Mouse (Mus musculus) left cerebral cortex, postnatal 25 days (tissue): ENCODE measurements around the gene Elk4. TPM values are rescaled to one million over a fixed set of nuclear protein-coding genes. Genes with fewer than 3 reads are reported as not detected.

Experiments used
- DNase-seq, 2 experiments: peaks; one replicate each; pipeline ENCODE4 v3.0.0; 2022; ENCODE audit warnings: low spot score in 2 of 2, mixed read lengths in 1 of 2
- intact Hi-C: fragments of 180-260 bp; cut with DNase I; formaldehyde crosslinking; loops from one replicate; pipeline ENCODE4 v1.15.1; 2025
- total RNA-seq, 2 experiments: library from RNA; stranded (reverse); gene quantifications; 2 replicates each; pipeline ENCODE4 v1.2.3; 2021

Gene Elk4
- total RNA-seq, 2 experiments from 2014 or later: 52.6 TPM

GRCm38 (mm10) chr1:132055054-132055664, 47.8 kb downstream of the Elk4 start:
- intact Hi-C loops: no loop called here
- no peak for DNase-seq

DNA sequence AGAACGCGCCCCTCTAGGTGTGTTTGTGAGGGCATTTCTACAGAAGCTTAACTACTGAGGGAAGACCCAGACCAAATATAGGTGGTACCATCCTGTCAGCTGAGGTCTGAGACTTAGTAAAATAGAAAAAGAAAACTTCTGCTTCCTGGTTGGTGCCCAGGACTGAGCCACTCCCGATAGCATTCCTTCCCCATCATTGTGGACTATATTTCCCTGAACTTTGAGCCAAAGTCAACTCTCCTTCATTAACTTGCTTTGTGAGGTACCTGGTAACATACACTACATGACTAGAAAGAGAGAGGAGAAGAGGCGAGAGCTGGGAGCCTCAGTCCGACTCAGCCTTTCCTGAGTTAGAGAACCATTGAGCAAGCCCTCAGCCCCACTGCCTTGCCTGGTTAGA, 51.2 kb downstream of the Elk4 start:
- DNase-seq: no peak
- intact Hi-C loops: no loop called here

- DNase-seq: no peak
- intact Hi-C loops: no loop called here
Measured at GRCm38 (mm10) chr1:132060036-132060769, 52.8 kb downstream of the Elk4 start.

GRCm38 (mm10) chr1:132061750-132062541, 54.5 kb downstream of the Elk4 start:
- intact Hi-C loops: no loop called here
- DNase-seq: no peak

DNA sequence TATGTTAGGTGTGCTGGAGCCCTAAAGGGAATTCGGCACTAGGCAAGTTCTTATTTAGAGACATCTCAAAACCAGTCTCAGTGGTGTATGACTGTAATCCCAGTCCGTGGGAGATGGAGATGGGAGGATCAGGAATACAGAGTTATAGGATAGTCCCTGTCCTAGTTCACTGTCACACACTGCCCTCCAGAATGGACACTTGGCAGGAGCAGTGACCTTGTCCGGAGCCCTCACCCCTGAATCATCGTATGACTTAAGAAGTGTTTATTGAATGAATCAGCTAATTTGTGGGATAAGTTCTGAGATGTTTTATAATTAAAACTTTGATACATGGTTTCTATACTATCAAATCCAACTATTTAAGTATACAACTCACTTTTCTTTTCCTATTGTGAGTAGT, 55.7 kb downstream of the Elk4 start:
- DNase-seq: no peak
- intact Hi-C loops: no loop called here

DNA sequence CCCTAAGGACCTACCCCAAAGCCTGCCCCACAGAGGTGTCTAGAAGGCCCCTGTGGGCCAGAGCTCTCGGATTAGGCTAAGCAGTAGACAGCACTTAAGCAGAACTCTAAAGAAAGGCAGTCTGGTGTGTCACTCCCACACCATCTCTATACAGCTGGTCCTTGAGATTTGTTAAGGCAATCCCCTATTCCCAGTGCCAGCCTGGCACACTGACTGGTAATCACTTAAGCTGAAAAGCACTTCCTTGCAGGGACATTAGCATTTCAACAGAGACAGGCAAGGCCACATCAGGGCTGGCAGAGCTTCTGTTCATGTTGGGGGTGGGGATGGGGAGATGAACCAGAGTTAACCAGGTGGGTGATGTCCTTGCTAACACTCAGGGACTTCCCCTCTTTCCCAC, 57.6 kb downstream of the Elk4 start:
- intact Hi-C loops: loop anchor here (5.0 kb wide), 1 partner anchor 42 kb away; no protein-coding TSS in a partner anchor
- DNase-seq: peak; percentile 31 to 77

DNA sequence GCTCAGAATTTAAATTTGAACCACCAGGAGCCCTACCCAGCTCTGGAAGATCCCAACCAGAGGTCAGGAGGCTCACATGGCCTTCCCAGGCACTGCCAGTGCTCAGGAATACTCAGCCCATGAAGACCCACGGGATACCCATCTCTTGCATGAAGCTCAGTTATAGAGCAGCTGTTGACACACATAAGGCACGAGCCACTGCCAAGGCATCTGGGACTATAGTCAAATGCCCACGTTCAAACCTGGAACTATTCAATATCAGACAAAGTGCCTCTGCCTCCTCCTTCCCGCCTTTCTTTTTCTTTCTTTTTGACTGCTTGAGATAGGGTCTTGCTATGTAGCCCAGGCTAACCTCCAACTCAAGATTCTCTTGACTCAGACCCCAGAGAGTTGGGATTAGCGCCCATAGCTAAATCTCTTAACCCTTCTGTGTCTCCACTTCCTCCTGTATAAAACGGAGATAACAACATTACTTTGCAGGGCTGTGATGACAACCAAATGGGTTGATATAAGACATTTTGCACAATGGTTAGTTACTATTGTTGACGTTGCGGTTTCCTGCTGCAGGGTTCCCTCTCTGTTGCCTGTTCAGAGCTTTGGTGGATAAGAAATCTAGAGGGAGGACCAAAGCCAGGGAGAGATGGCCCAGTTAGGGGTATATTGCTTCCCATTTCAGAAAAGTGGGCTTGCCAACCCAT, 58.2 kb downstream of the Elk4 start:
- intact Hi-C loops: loop anchor here (5.0 kb wide), 1 partner anchor 42 kb away; no protein-coding TSS in a partner anchor
- DNase-seq: peak in 1 of 2 experiments; percentile 73

- peak; percentile 68 to 69 for DNase-seq
- intact Hi-C loops: loop anchor here (1.0 to 5.0 kb wide), 2 partner anchors 21 to 40 kb away; no protein-coding TSS in a partner anchor
Measured at GRCm38 (mm10) chr1:132067261-132068255, 60.2 kb downstream of the Elk4 start, which contains the start of gene Mfsd4a. Gene Mfsd4a, minus strand, starts transcription at chr1:132068062.

DNA sequence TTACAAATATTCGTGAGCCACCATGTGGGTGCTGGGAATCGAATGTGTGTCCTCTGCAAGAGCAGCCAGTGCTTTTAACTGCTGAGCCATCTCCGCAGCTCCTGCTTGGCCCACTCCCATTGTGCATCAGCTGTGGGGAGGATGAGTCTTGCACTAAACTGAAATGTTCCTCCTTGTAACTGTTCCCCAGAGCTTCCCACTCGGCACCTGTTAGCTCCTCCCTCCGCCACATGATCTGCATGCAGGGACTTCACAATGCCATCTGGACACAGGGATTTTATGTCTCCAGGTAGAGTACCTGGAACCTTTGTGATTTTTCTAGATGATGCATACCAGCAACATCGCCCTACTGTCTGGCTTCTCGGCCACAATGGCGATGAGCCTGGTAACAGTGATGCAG, 62.0 kb downstream of the Elk4 start:
- intact Hi-C loops: loop anchor here (5.0 kb wide), 1 partner anchor 38 kb away; no protein-coding TSS in a partner anchor
- DNase-seq: peak in 1 of 2 experiments; percentile 45

DNA sequence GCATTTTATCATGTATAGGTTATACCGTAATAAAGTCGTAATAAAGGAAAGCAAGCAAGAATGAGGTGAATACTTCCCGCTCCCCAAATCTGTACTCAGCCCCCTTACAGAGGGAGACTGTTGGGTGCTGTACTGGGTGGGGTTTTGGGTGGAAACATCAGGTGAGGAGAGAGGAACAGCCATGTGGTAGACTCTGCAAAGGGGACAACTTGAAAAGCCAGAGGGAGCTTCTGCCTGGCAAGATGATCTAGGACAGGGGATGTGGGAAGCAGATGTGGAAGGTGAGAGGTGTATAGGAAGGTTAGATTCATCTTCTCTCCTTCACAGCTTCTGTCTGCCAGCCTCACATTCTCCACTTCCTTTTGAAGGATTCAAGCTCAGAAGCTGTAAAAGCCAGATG, 63.3 kb downstream of the Elk4 start:
- DNase-seq: no peak
- intact Hi-C loops: no loop called here

DNA sequence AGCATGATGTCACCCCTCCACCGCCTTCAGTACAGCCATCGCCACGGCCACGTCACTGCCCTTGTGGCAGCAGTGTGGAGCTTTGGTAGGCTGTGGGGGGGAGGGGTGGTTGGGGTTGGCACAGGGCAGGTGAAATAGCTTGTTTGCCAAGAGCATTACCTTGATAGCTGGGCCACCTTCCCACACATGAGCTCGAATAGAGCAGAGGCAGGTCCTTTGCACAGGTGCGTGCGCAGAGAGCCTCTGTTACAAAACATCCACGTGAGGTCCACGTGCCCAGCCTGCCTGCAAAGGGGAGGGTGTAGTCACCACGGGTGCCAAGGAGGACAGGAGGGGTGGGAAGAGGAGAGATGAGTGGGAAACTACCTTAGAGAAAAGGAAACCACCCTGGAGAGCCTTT, 68.2 kb downstream of the Elk4 start:
- intact Hi-C loops: no loop called here
- DNase-seq: no peak

DNA sequence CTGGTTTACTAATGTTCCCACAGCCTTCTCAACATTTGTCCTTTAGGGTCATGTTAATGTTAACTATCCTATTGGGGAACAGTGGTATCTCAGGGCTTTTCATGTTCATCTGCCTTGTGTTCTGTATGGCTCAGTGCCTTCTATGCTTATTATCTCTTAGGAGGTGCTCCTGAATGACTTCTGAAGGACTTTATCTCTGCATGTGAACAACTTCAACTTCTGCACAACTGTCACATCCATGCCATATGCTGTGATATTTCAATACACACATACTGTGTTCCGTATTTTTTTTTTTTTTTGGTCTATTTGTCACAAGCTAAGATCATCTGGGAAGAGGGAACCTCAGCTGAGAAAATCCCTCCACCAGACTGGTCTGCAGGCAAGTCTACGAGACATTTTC, 71.0 kb downstream of the Elk4 start:
- no peak for DNase-seq
- intact Hi-C loops: no loop called here

Other genes with a start within 250 kb of the Elk4 start
- gene Pm20d1, start 210.2 kb upstream of the Elk4 start, total RNA-seq: 1 to 10 TPM; 1.9 to 2.1 TPM
- 10 to 100 TPM; 46.4 to 51.0 TPM for gene Slc41a1, start 180.1 kb upstream of the Elk4 start, total RNA-seq
- 1 to 10 TPM; 5.1 to 7.6 TPM for gene Rab29, start 140.4 kb upstream of the Elk4 start, total RNA-seq
- 100 to 1,000 TPM; 148 to 152 TPM for gene Nucks1, start 97.1 kb upstream of the Elk4 start, total RNA-seq
- 1 to 10 TPM; 1.1 to 1.9 TPM for gene Slc45a3, start 44.6 kb upstream of the Elk4 start, total RNA-seq
- 10 to 100 TPM; 73.5 to 87.6 TPM for gene Mfsd4a, start 60.5 kb downstream of the Elk4 start, total RNA-seq
- 10 to 100 TPM; 26.9 to 28.7 TPM for gene Cdk18, start 132.1 kb downstream of the Elk4 start, total RNA-seq
- 1 to 10 TPM; 4.2 to 7.3 TPM for gene Lemd1, start 183.8 kb downstream of the Elk4 start, total RNA-seq
- gene AC124108.1, start 183.8 kb downstream of the Elk4 start, total RNA-seq: 1 to 10 TPM; 4.7 to 5.8 TPM
- not detected for gene Gm10188, start 222.2 kb downstream of the Elk4 start, total RNA-seq